29 mouse cellular contexts compared by ENCODE assay signal in genomic region chr10:98231705-98232235, GRCm38 (mm10).
DNase-seq lines count a peak whose midpoint lies in the region; ATAC-seq and TF ChIP-seq lines count a peak whose summit lies in the region.
"Had no signal": no experiment of that assay in that cellular context is flagged by ENCODE, and none has a peak within 500 bp of the region (broad histone marks: within the 10 kb centered on the region; RNA-seq: fewer than 3 reads in every experiment).

No protein-coding gene starts in this region.

- H3K4me1 ChIP-seq in embryonic facial prominence, embryonic 12.5 days, result peaks cover 5% of the 10 kb centered on the region
- H3K4me1 ChIP-seq in limb, embryonic 12.5 days (replicated peaks), result no peaks in the 10 kb centered on the region; the same call in 1 of the 2 replicates
- no peaks in the 10 kb centered on the region for H3K4me1 ChIP-seq in lung, adult 2 months (ENCODE audit: control insufficient read depth, insufficient read depth, low read length)
- H3K4me1 ChIP-seq in midbrain, embryonic 13.5 days (replicated peaks), result no peaks in the 10 kb centered on the region
- H3K4me1 ChIP-seq: embryonic facial prominence, embryonic 13.5 days; forebrain, embryonic 13.5 days; liver, embryonic 13.5 days; megakaryocyte, embryonic 14.5 days; midbrain, embryonic 15.5 days; neural tube, embryonic 13.5 days had no signal

- no peak overlapping the region for H3K27ac ChIP-seq in embryonic facial prominence, embryonic 12.5 days
- H3K27ac ChIP-seq in limb, embryonic 12.5 days, result no peak overlapping the region
- no peak overlapping the region for H3K27ac ChIP-seq in midbrain, embryonic 13.5 days
- H3K27ac ChIP-seq: embryonic facial prominence, embryonic 13.5 days; forebrain, embryonic 13.5 days; hindbrain, embryonic 14.5 days; layer of hippocampus, adult 2 months; limb, embryonic 13.5 days; liver, embryonic 13.5 days; midbrain, embryonic 15.5 days; neural tube, embryonic 13.5 days had no signal

- H3K4me2 ChIP-seq in embryonic facial prominence, embryonic 12.5 days (replicated peaks), result no peak overlapping the region
- H3K4me2 ChIP-seq in limb, embryonic 12.5 days, result no peak overlapping the region
- H3K4me2 ChIP-seq in midbrain, embryonic 13.5 days (replicated peaks), result no peak overlapping the region
- H3K4me2 ChIP-seq: embryonic facial prominence, embryonic 13.5 days; forebrain, embryonic 13.5 days; hindbrain, embryonic 14.5 days; limb, embryonic 13.5 days; liver, embryonic 13.5 days; lung, embryonic 14.5 days; midbrain, embryonic 15.5 days; neural tube, embryonic 13.5 days had no signal

- no peaks in the 10 kb centered on the region for H3K27me3 ChIP-seq in embryonic facial prominence, embryonic 12.5 days
- no peaks in the 10 kb centered on the region for H3K27me3 ChIP-seq in limb, embryonic 12.5 days
- no peaks in the 10 kb centered on the region for H3K27me3 ChIP-seq in midbrain, embryonic 13.5 days
- H3K27me3 ChIP-seq: CH12.LX; embryonic facial prominence, embryonic 13.5 days; forebrain, embryonic 13.5 days; limb, embryonic 13.5 days; liver, embryonic 13.5 days; megakaryocyte, embryonic 14.5 days; midbrain, embryonic 15.5 days; neural tube, embryonic 13.5 days had no signal

- no peak overlapping the region for H3K9ac ChIP-seq in embryonic facial prominence, embryonic 12.5 days
- no peak overlapping the region for H3K9ac ChIP-seq in limb, embryonic 12.5 days (replicated peaks)
- H3K9ac ChIP-seq in midbrain, embryonic 13.5 days (replicated peaks), result no peak overlapping the region
- H3K9ac ChIP-seq: embryonic facial prominence, embryonic 13.5 days; forebrain, embryonic 13.5 days; hindbrain, embryonic 14.5 days; limb, embryonic 13.5 days; liver, embryonic 13.5 days; lung, embryonic 14.5 days; midbrain, embryonic 15.5 days; neural tube, embryonic 13.5 days had no signal

- no peaks in the 10 kb centered on the region for H3K36me3 ChIP-seq in embryonic facial prominence, embryonic 12.5 days
- no peaks in the 10 kb centered on the region for H3K36me3 ChIP-seq in limb, embryonic 12.5 days
- H3K36me3 ChIP-seq in midbrain, embryonic 13.5 days, result no peaks in the 10 kb centered on the region
- H3K36me3 ChIP-seq: embryonic facial prominence, embryonic 13.5 days; G1E; limb, embryonic 13.5 days; liver, embryonic 13.5 days; midbrain, embryonic 15.5 days; neural tube, embryonic 13.5 days had no signal

- peak; percentile 75 for ATAC-seq in embryonic facial prominence, embryonic 12.5 days (ENCODE audit: insufficient number of reproducible peaks, insufficient read depth, low FRiP score, low TSS enrichment)
- 0 out of 2 replicates have a peak, but pooled peaks have one; percentile 52 for ATAC-seq in limb, embryonic 12.5 days (ENCODE audit: insufficient number of reproducible peaks, insufficient read depth, low FRiP score, low TSS enrichment, low read depth)
- ATAC-seq in midbrain, embryonic 13.5 days, result no peak
- ATAC-seq: forebrain, embryonic 13.5 days; intestine, embryonic 16.5 days; midbrain, embryonic 15.5 days had no signal

- TF ChIP-seq POLR2A in lung, adult 2 months (IDR thresholded peaks at IDR 0.05; ENCODE audit: borderline replicate concordance, extremely low read depth, low read depth, low read length), result no peak

- H3K9me3 ChIP-seq in embryonic facial prominence, embryonic 12.5 days, result no peaks in the 10 kb centered on the region
- H3K9me3 ChIP-seq in limb, embryonic 12.5 days, result no peaks in the 10 kb centered on the region
- H3K9me3 ChIP-seq in midbrain, embryonic 13.5 days, result no peaks in the 10 kb centered on the region
- H3K9me3 ChIP-seq: embryonic facial prominence, embryonic 13.5 days; forebrain, embryonic 13.5 days; G1E; limb, embryonic 13.5 days; liver, embryonic 13.5 days; midbrain, embryonic 15.5 days; neural tube, embryonic 13.5 days had no signal

- TF ChIP-seq CTCF in lung, adult 2 months (IDR thresholded peaks at IDR 0.05; ENCODE audit: insufficient read depth, low read length), result no peak

- 25% methylated on average over 4 of the region's 4 CpGs for WGBS in embryonic facial prominence, embryonic 12.5 days
- WGBS in limb, embryonic 12.5 days, result 20% methylated on average over 4 of the region's 4 CpGs
- 66% methylated on average over 4 of the region's 4 CpGs for WGBS in lung, adult 2 months
- 81% methylated on average over 4 of the region's 4 CpGs for WGBS in midbrain, embryonic 13.5 days

- H3K4me3 ChIP-seq in embryonic facial prominence, embryonic 12.5 days, result no peak overlapping the region
- H3K4me3 ChIP-seq in limb, embryonic 12.5 days (replicated peaks), result no peak overlapping the region
- no peak overlapping the region for H3K4me3 ChIP-seq in lung, adult 2 months (replicated peaks; ENCODE audit: extremely low read depth, low read depth, low read length)
- no peak overlapping the region for H3K4me3 ChIP-seq in midbrain, embryonic 13.5 days (replicated peaks)
- H3K4me3 ChIP-seq: embryonic facial prominence, embryonic 13.5 days; forebrain, embryonic 13.5 days; layer of hippocampus, adult 2 months; limb, embryonic 13.5 days; liver, embryonic 13.5 days; megakaryocyte, embryonic 14.5 days; midbrain, embryonic 15.5 days; neural tube, embryonic 13.5 days had no signal

- peak; percentile 62 for DNase-seq in NIH3T3 (ENCODE audit: low read depth)
- peak; percentile 79 for DNase-seq in embryo, embryonic 10.5 days (ENCODE audit: low spot score)
- no peak for DNase-seq in lung, adult 2 months
- DNase-seq in ovary, postnatal 10 days (ENCODE audit: low spot score), result no peak
- DNase-seq: adrenal gland, adult 2 months; B cell, adult 2 months; cerebellum, adult 18-20 months; cerebellum, postnatal 14 days; kidney, adult 9 months; kidney, postnatal 14 days; liver, embryonic 13.5 days; lung, embryonic 14.5 days; lung, postnatal 36 days; right cerebral cortex, postnatal 14 days; spleen, adult 18-20 months had no signal

Comparison
In these comparisons a context has a peak if more than half of its experiments do, and no peak if none do; other contexts are left out.
1. DNase-seq: peak in NIH3T3 (single experiment) and embryo, embryonic 10.5 days (single experiment); none in lung, adult 2 months (single experiment) and ovary, postnatal 10 days (single experiment).